Mouse (Mus musculus) cerebellum, adult 11-12 months (tissue): ENCODE measurements at regions not wholly inside any gene's neighbourhood (a gene's known extent, or its start where the extent isn't known, plus 50 kb on each side); places are given as distances from the start of the nearest gene placed in this dataset.

Experiments used
- DNase-seq: peaks from one replicate; pipeline ENCODE4 v3.0.0; 2022

DNA sequence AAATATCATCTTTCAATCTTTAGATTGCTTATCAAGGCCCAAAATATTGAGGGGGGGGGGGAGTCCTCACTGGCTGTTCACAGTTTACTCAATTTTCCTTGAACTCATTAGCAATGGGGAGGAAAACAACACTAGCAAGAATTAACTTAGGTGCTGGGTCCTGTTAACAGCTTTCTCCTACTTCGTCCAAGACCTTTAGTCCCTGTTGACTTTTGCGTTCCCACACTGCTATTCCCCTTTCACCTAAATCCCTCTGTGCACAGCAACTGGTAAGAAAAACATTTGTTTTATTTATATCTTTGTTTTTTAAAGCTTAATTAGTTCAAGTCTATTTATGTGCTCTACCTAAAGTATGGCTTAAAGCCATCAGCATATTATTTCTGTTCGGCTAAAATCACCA is 240.3 kb downstream of the Rnf152 start:
- no peak for DNase-seq

DNA sequence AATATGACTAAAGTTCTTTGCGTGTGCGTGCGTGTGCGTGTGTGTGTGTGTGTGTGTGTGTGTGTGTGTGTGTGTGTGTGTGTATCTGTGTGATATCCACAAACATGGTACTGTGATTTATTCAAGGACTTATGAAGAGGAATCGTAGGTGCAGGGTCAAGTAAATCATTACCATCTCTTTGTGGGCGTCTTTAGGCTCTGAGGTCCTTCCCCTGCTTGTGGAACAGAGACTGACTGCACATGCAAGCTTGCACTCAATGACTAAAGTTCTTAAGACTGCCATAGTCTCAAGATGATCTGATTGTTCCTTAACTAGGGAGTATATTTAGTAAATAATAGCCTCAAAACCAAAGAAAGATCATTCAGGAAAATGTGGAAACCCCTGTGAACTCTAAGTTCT is 241.1 kb downstream of the Rnf152 start:
- DNase-seq, result no peak

DNA sequence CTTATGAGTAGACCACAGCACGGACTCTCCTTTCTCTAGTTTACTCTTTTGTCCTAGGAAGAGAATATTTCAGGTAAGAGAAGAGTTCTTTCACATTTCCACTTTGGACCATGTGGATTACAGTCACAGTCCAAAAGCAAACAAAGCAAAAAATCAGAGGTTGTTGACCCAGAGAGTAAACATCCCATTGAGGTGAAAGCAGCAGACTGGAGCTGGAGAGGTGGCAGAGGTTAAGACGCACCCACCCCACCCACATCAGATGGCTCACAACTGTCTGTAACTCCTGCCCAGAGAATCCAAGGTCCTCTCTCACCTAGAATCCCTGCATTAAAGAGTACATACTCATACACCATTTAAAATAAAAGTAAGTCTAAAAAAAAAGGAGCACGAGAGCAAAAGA is 241.7 kb downstream of the Rnf152 start:
- DNase-seq, result no peak

DNA sequence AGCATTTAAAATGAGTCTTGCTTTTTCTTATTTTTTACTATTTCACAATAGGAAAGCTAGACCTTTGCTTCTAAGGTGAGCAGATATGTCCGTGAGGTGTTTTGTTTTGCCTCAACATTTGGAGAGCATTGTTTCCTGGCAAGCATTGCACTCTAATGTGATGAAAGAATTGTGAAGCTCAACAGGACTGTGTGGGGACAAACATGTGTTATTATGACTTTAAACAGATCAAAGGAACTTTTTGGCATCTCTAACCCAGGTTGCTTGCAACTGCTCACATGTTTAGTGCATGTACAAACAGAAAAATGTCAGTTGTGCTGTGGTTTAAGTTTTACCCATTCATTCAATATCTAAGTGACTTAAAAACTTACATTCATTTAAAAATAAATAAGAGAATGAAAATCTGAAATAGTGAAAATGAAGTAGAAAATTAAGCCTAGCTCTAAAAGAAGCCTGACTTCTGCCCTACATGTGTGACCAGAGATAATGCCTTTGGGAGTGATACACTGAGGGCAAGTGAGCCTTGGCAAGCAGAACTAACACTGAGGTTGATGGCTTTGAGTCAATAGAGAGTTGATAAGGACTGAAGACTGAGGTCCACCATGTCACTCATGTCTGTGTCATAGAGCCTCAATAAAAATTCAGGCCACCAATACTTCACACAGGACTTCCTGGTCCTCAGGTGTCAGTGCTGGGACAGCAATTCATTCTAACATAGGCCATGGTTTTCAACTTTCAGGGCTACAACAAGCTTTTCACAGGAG is 243.6 kb downstream of the Rnf152 start:
- no peak for DNase-seq

DNA sequence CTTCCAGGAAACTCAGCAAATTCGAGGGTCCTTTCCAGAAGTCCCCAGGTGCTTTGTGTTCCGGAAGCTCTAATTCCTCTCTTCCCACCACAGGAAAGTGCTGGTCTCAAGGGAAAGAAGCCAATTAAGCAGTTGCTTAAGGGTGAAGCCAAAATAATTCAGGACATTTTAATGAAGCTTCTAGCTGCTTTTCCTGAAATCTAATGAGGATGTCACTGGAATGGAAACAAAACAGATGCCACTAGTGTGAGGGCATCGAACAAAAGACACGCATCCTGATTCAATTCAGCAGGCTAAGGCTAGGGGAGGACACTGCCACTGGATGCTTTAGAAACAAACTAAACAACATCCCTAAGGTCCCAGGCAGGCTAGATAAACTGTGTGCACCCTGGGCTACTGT is 245.3 kb downstream of the Rnf152 start:
- DNase-seq, result peak; percentile 42

DNA sequence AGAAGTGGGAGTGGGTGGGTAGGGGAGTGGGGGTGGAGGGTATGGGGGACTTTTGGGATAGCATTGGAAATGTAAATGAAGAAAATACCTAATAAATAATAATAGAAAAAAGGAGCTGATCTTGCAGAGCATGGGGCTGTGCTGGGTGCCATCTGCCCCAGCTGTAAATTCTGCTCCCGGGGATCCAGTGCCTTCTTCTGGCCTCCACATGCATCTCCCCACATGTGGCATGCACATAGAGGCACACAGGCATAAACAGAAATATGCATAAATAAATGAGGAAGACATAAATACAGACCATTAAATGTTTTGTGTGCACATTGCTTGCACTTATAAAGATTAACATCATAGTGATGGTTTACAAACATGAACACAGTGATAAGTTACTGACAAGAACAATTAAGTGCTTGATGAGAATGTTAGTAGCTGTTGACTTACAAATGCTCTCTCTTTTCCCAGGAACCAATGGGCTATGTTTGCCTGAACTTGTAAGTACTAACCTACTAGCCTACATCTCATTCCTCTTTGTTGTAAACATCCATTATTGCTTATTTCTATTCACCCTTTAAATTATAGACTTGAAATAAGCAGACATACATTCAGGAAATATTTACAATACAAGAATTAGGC is 245.8 kb downstream of the Rnf152 start:
- DNase-seq, result no peak

DNA sequence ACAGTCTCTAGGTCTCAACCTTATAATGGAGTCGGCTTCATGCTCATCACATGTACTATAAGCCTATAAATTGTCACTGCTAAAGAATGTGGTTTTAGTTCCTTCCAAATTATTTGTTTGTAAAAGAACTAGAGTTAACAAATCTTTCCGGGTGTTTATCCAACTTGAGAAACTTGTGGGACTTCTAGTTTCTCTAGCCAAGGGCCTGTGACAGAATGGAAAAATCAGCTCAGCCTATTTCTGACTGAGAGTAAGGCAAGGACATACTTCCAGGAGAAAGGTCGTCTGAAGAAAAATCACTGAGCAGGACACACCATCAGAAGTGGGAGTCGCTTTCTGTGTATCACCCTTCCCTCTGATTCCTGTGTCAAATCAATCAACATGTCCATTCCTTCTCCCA is 248.7 kb downstream of the Rnf152 start:
- no peak for DNase-seq

DNA sequence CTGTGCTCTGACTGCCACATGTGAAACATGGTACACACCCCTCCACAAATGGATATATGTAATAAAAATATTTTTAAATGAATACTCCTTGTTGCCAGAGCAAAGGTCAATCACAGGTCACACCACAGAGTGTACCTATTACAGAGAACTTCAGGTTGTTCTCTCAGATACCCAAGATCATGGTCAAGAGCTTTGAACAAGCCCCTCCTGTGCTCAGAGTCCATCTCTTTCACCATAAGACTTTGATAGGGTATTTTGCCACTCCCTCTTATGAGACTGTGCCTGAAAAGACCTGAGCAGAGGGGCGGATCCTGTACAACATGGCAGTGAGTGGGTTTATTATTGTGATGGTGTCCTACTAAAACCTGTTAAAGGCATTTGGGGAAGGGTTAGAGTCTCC is 249.3 kb downstream of the Rnf152 start:
- no peak for DNase-seq

DNA sequence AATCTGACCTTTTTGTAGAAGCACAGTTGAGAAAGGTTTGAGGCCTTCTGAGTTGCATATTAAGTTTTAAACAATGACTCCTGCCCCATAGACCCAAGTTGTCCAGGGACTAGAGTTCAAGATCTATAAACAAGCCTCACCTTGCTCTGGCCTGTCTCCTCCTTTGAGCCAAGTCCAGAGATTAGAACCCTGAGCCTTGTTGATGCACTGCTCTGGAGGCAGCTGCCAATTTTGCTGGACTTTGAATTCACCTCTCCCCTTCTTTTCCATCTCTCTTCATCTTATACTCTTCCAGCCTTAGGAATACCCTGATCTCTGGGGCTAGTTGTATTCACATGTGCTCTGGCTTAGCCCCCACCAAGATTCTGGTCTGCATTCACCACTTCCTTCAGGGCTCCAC is 251.3 kb downstream of the Rnf152 start:
- DNase-seq, result no peak

DNA sequence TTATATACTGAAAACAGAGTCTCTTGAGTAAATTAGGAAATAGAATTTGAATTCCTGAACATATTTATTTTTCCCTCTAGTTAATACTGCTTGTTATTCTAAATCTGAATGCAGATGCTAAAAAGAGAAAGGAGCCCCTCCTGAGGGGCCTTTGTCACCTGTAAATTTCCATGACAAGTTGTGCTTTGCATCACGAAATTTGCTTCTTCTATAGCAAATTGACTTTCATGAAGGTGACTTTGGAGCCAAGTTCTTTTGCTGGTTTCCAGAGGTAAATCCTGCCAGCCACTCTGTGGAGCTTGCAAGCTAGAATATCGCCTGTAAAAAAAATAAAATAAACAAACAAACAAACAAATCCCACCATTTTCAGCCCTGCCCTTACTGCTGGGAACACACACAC is 261.4 kb downstream of the Rnf152 start:
- no peak for DNase-seq

DNA sequence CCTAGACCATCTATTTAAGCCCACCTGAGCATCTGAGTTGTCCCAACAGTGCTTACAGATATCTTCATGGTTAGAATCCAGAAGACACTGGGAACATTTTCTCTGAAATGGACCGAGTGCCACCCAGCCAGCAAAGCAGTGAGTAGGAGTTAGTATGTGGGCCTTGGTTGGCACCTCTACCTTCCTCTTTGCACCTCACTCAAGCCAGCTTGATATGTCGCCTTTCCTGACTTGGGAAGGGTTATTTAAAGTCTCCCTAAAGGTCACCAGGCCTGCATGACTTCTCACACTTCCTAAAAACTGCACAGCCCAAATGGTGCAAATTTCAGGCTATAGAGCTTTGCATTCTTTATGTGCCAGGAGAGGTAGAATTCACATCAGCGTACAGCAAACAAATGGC is 262.0 kb downstream of the Rnf152 start:
- DNase-seq, result peak; percentile 28

DNA sequence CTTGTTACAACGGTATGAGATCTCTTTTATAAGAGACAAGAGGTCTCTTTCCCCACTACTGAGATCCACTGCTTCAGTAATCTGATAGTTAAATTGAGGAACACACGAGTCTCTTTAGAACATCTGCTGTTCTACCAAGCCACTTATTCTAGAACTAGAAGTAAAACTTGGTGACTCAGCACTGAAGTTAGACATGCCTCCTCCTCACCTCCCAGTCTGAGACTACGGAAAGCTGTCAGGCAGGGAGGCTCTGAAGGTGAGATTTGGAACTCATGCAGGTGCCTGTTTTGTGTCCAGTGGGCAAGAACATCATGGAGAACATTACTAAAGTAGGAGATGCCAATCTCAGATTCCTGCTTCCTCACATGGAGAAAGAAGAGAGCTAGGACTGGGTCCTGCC is 262.6 kb downstream of the Rnf152 start:
- DNase-seq, result no peak

DNA sequence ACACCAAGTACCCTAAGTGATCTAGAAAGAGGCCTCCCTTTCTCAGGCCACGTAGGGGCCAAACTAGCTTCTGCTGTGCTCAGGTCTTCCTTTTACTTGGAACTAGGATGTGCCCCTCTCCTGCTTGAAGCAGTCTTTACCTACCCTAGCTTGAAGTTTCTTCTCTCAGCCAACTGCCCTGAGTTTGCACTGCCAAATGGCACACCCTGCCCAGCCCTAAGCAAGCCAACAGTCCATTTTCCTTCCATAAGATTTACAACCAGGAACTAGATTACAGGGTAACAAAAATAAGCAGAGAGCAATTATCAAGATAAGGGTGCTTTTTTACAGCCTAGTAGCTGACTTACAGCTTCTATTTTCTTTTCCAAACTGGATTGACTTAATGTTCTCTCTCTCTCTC is 263.5 kb downstream of the Rnf152 start:
- DNase-seq, result no peak

DNA sequence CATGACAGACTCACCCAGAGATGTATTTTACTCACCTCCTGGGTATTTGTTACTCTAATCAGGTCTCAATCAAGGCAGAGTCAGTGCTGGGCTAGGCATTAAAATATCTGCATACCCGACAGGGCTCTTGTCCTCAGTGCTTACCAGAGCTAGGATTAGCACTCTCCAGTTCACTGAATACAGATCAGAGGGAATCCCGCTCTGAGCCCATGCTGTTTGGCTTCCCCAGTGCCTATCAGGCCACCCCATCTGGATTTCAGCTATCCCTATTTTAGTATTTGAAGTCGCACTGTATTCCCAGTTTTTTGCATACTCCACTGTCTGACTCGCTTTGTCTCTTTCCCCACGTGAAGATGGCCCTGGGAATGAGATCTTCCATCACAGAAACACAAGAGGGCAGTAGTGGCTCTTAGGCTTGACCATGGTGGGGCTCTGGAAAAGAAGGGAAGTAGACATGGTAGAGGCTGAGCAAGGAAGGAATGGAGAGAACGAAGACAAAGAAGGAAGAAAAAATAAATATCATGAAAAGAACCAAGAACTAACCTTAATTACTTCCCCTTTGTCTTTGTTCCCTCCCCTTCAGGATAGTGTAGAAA is 264.1 kb downstream of the Rnf152 start:
- peak; percentile 21 for DNase-seq

DNA sequence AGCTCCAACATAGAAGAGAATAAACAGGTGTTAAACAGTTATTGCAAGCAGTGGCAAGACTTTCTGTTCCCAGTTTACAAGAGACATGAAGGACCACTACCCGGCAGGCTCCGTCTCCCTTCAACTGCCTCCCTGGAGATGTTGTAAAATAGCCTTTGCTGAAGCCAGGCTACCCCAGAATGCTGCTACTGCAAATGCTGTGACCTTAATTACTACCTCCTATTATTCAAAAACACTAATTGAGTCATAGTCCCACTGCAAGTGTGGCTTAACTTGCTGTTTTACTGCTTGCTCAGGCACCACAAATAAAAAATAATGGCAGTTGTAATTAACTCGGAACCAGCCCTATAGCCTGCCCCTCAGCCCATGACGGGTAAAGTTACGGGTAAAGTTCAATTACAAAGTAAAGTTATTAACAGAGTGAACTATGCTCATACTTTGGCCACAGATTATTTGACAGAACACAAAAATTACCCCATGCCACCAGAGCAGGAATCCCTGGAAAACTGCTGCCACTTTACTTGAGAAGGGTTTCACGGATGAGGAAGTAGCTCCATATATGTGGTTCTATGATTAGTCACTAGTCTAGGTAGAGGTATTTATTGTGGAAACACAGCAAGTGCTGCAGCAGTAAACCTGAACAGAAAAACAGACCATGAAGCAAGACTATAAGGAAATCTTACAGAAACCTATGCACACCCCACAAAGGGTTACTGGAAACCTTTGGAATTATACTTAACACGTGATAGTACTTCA is 267.6 kb downstream of the Rnf152 start:
- no peak for DNase-seq

DNA sequence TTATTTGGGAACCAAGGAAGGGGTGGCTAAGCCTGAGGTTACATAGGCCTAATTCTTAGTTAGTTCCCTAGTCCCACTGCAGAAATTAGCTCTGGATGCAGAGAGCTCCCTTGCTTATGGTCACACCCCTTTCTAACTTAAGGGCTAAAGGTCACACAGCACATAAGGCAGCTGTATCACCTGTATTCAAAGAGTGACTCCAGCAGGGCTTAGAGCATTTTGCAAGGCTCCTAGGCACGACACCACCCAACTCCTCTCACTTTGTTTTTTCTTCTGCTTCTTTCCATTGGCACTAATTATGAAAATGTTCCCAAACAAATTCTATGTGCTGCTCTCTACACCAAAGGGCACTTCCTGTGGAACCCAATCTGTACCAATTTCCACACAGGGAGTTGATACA is 268.9 kb downstream of the Rnf152 start:
- no peak for DNase-seq

DNA sequence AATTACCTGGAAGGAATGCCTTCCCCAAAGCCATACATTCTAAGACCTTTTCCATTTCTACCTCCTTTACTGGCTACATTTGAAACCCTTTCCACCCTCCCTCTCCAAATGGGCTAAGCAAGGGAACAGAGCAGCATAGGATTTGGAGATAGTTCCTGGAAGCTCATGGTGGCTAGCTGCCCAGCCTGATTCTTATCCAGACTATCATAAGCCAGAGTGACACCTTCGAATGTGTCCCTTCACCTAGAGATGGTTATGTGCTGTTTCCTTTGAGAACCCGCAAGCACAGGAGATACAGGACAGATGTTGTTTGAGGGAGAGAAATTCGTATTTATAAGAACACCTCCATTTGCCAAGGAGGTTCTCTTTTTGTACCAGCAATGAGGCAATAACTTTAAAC is 272.0 kb downstream of the Rnf152 start:
- DNase-seq, result no peak

DNA sequence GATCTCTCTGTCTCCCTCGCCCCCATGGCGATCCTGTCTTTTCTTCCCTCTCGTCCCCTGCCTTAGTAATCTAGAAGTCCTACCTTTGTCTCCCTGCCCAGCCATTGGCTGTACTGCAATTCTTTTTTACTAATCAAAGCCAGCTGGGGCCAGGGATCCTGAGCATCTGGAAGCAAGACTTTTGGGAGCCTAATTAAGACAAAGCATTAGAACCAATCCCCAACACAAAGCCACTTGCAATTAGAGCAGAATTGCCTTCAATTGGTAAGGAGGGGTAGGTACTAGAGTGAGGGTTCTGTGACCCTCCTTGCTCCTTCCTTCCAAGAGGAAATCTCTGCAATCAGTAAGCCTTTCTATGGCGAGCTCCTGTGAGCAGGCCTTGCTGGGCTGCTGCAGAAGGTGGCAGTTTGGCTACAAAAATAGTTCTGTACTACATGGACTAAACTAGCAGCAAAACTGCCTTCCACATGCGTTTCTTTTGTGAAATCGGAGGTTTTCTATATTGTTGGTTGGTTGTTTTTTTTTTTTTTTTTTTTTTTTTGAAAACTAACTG is 272.9 kb downstream of the Rnf152 start:
- DNase-seq, result no peak

DNA sequence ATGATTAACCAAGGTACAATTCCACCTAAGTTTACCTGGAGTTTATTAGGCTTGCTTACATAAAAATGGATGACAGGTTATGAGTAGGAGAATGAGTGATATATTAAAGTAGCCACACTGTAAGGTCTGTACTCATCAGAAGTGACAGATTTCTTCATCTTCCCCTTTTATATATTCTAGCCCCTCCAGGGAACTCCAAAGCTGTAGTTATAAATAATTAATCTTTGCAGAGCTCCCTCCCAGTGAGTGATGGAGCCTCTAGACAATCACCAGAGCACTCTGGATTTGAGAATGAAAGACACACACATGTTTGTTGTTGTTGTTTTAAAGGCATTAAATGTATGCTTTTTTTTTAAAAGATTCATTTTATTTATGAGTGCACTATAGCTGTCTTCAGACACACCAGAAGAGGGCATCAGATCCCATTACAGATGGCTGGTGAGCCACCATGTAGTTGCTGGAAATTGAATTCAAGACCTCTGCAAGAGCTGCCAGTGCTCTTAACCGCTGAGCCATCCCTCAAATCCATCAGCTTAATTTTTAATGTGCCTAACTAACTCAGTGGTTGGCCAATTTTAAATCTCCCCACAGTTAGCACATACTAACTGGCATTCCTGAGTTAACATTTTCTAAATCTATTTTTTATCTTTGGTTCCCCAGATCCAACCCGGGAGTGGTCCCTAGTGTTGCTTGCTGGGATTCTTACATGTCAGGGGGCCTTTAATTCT is 273.5 kb downstream of the Rnf152 start:
- DNase-seq, result no peak

DNA sequence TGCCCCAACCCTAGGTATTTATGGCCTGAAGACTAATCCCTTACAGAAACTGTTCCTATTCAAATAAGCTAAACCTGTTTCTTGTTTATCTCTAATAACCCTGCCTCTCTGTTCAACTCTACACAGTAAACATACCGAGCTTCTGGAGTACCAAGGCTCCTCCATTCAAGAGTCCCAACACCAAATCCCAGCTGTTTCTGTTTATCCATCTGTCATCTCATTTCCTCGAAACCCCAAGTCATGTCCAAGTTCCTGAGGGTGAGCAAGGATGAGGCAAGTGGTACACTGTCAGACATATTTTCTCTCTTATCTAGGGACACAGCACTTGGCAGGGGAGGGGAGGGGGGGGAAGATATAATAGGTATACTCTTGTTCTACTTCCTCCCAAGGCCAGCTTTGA is 274.6 kb downstream of the Rnf152 start:
- no peak for DNase-seq

DNA sequence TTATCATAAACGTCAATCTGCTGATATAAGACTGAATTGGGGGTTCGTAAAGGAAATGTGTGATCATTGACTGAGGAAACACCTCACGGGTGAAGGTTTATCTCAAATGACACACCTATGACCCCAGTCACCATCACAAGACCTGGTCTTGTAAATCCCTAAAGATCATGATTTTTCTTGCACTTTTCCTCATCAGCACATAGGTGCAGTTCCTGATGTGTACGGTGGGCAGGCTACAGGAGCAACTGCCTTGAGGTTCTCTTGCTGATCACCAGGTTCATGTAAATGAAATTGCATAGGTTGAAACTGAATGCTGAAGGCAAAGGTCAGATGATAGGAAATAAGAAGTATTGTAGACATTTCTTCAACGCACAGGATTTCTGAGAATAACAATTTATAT is 277.1 kb downstream of the Rnf152 start:
- DNase-seq, result no peak

DNA sequence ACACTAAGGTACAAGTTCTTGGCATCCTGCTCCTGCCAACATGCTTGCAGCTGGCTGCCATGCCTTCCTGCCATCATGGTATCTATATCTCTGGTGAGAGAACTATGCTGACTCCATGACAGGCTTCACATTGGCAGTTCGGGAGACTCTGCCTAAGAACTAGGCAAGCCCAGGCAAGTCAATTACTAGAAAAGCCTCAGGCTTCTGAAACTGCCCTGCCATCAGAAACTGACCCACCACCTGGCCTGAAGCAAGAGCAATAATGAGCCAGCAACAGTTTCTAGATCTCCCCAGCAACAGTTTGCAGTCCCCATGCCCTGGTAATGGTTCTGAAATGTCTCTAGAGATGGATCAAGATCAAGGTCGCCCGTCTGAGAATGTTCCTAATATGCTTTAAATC is 280.8 kb downstream of the Rnf152 start:
- DNase-seq, result no peak

DNA sequence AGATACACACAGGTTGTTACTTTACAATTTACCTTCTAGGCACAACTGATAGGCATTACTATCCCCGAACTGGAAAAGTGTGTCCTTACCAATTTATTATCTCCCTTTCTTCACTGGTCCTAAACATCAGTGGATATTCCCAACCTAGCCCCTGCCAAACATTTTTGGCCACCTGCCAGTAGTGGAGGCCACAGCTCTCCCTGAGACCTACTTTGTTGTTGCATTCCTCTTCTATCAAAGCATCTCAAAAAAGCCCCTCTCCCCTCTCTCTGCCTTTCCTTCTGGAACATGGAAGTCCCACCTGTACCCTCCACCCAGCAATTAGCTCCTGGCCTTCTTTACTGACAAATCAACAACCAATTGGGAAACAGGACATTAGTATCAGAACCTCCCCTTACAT is 282.2 kb downstream of the Rnf152 start:
- DNase-seq, result peak; percentile 17
